Mouse (Mus musculus) lung, postnatal 0 days (tissue): ENCODE measurements around the gene Nt5c.

ENCODE experiments used
- CTCF ChIP-seq: IDR thresholded peaks from 2 replicates; pipeline ENCODE4 v1.5.1; 2016; ENCODE audit warnings: antibody characterized with exemption, mild to moderate bottlenecking
- EP300 ChIP-seq: IDR thresholded peaks from 2 replicates; pipeline ENCODE4 v1.6.1; 2016; ENCODE audit warnings: antibody characterized with exemption, mild to moderate bottlenecking, control low read depth

- TF ChIP-seq EP300 (no peak), CTCF (no peak)
These were observed 38.4 kb downstream of the Nt5c start for GRCm38 (mm10) chr11:115453306-115453705.
